Mouse (Mus musculus): ENCODE data around the gene Hist2h2be. TPM values are rescaled to one million over a fixed set of nuclear protein-coding genes. Genes with fewer than 3 reads are reported as not detected.
"Not testable (repeated sequence)": the region's sequence is repeated elsewhere in the genome, so short reads cannot be mapped to it uniquely, and the experiment has no call there.

Hist2h2be gene
- polyA plus RNA-seq, 1 experiment from 2014 or later: 7.2 TPM

GRCm38 (mm10) chr3:96209242-96209641 lies 11.7 kb upstream of the Hist2h2be start:
- Histone ChIP-seq H3K27me3 (peaks cover 3% of the 10 kb centered on the region; the same call in 1 of the 2 replicates), H3K4me2 (replicated peaks) (no peak overlapping the region), H3K4me3 (no peak overlapping the region), H3K9me3 (no peaks in the 10 kb centered on the region), H3K36me3 (no peaks in the 10 kb centered on the region), H3K4me1 (no peaks in the 10 kb centered on the region), H3K9ac (0 out of 2 replicates have a peak overlapping the region, but pooled peaks have one; percentile 8), H3K27ac (no peak overlapping the region)
- no peak for ATAC-seq (ENCODE audit: low FRiP score, low read depth)
- 27% methylated on average over 15 of the region's 15 CpGs for WGBS

GRCm38 (mm10) chr3:96219191-96219641 lies 1.7 kb upstream of the Hist2h2be start:
- peak overlapping the region; percentile 63 for H3K4me3 ChIP-seq
- ATAC-seq (ENCODE audit: low FRiP score, low read depth): peak; percentile 13; the same call in 1 of the 2 replicates
- no peaks in the 10 kb centered on the region for H3K36me3 ChIP-seq
- H3K27ac ChIP-seq: peak overlapping the region; percentile 99
- WGBS: under 1% methylated on average over 12 of the region's 12 CpGs
- no peaks in the 10 kb centered on the region for H3K9me3 ChIP-seq
- peak overlapping the region; percentile 72 for H3K9ac ChIP-seq
- H3K27me3 ChIP-seq: no peaks in the 10 kb centered on the region
- peak overlapping the region; percentile 79 for H3K4me2 ChIP-seq (replicated peaks)
- peaks cover 27% of the 10 kb centered on the region for H3K4me1 ChIP-seq

GRCm38 (mm10) chr3:96219661-96220130 lies 1.2 kb upstream of the Hist2h2be start, which contains the start of the genes Bola1 and Hist2h2ab:
TSS of gene Bola1 (minus strand) at chr3:96219709.
TSS of gene Hist2h2ab (plus strand) at chr3:96219865.
- Histone ChIP-seq H3K4me1 (peaks cover 27% of the 10 kb centered on the region), H3K4me2 (replicated peaks) (peak within 1 kb of the TSS; percentile 79), H3K36me3 (no peaks in the 10 kb centered on the region), H3K9me3 (no peaks in the 10 kb centered on the region), H3K9ac (peak within 1 kb of the TSS; percentile 92), H3K27me3 (no peaks in the 10 kb centered on the region), H3K27ac (peak within 1 kb of the TSS; percentile 99), H3K4me3 (peak within 1 kb of the TSS; percentile 63)
- WGBS: under 1% methylated on average over 36 of the region's 37 CpGs
- ATAC-seq (ENCODE audit: low FRiP score, low read depth): peak; percentile 87

- not testable (repeated sequence) for H3K9me3 ChIP-seq; H3K36me3 ChIP-seq; H3K27me3 ChIP-seq; ATAC-seq (ENCODE audit: low FRiP score, low read depth)
- peaks cover 27% of the 10 kb centered on the region for H3K4me1 ChIP-seq
- under 1% methylated on average over 31 of the region's 47 CpGs for WGBS
- peak overlapping the region; percentile 79 for H3K4me2 ChIP-seq (replicated peaks)
- H3K27ac ChIP-seq: peak overlapping the region; percentile 99
- peak overlapping the region; percentile 63 for H3K4me3 ChIP-seq
- H3K9ac ChIP-seq: peak overlapping the region; percentile 92
These were observed 671 bp upstream of the Hist2h2be start for GRCm38 (mm10) chr3:96220131-96220764.

- Histone ChIP-seq H3K9ac (peak overlapping the region; percentile 92), H3K27ac (peak overlapping the region; percentile 99), H3K4me3 (peak overlapping the region; percentile 63), H3K27me3 (no peaks in the 10 kb centered on the region), H3K9me3 (no peaks in the 10 kb centered on the region), H3K36me3 (no peaks in the 10 kb centered on the region), H3K4me1 (peaks cover 32% of the 10 kb centered on the region), H3K4me2 (replicated peaks) (peak overlapping the region; percentile 79)
- 24% methylated on average over 9 of the region's 9 CpGs for WGBS
- ATAC-seq (ENCODE audit: low FRiP score, low read depth): no peak
These were observed 720 bp downstream of the Hist2h2be start for GRCm38 (mm10) chr3:96221640-96222038.

- Histone ChIP-seq H3K27me3 (no peaks in the 10 kb centered on the region), H3K9me3 (no peaks in the 10 kb centered on the region), H3K4me2 (replicated peaks) (peak overlapping the region; percentile 79), H3K4me3 (no peak overlapping the region), H3K36me3 (no peaks in the 10 kb centered on the region), H3K9ac (no peak overlapping the region), H3K4me1 (peaks cover 36% of the 10 kb centered on the region), H3K27ac (no peak overlapping the region; the same call in 1 of the 2 replicates)
- ATAC-seq (ENCODE audit: low FRiP score, low read depth): no peak
- 91% methylated on average over 4 of the region's 4 CpGs for WGBS
These were observed 1.9 kb downstream of the Hist2h2be start for GRCm38 (mm10) chr3:96222774-96223173.

- H3K9me3 ChIP-seq: no peaks in the 10 kb centered on the region
- no peaks in the 10 kb centered on the region for H3K27me3 ChIP-seq
- no peak overlapping the region for H3K27ac ChIP-seq
- H3K4me1 ChIP-seq: peaks cover 29% of the 10 kb centered on the region
- no peak for ATAC-seq (ENCODE audit: low FRiP score, low read depth)
- WGBS: 62% methylated on average over 2 of the region's 2 CpGs
- H3K4me3 ChIP-seq: no peak overlapping the region
- H3K4me2 ChIP-seq (replicated peaks): no peak overlapping the region
- H3K9ac ChIP-seq: no peak overlapping the region
- no peaks in the 10 kb centered on the region for H3K36me3 ChIP-seq
These were observed 4.5 kb downstream of the Hist2h2be start for GRCm38 (mm10) chr3:96225421-96225820.

GRCm38 (mm10) chr3:96226695-96227648 lies 6.1 kb downstream of the Hist2h2be start:
- Histone ChIP-seq H3K4me3 (no peak overlapping the region), H3K27me3 (no peaks in the 10 kb centered on the region), H3K4me2 (replicated peaks) (no peak overlapping the region), H3K27ac (no peak overlapping the region), H3K4me1 (peaks cover 24% of the 10 kb centered on the region), H3K9ac (peak overlapping the region; percentile 43), H3K9me3 (no peaks in the 10 kb centered on the region), H3K36me3 (no peaks in the 10 kb centered on the region)
- no peak for ATAC-seq (ENCODE audit: low FRiP score, low read depth)
- WGBS: 68% methylated on average over 8 of the region's 8 CpGs

GRCm38 (mm10) chr3:96228828-96229227 lies 7.9 kb downstream of the Hist2h2be start:
- Histone ChIP-seq H3K4me1 (peaks cover 9% of the 10 kb centered on the region; the same call in 1 of the 2 replicates), H3K4me3 (no peak overlapping the region), H3K9ac (no peak overlapping the region), H3K9me3 (no peaks in the 10 kb centered on the region), H3K4me2 (replicated peaks) (no peak overlapping the region), H3K27me3 (no peaks in the 10 kb centered on the region), H3K27ac (no peak overlapping the region), H3K36me3 (no peaks in the 10 kb centered on the region)
- no peak for ATAC-seq (ENCODE audit: low FRiP score, low read depth)
- WGBS: 60% methylated on average over 2 of the region's 2 CpGs

GRCm38 (mm10) chr3:96230404-96230803 lies 9.5 kb downstream of the Hist2h2be start:
- Histone ChIP-seq H3K27ac (no peak overlapping the region), H3K36me3 (no peaks in the 10 kb centered on the region), H3K27me3 (no peaks in the 10 kb centered on the region), H3K4me1 (peaks cover 9% of the 10 kb centered on the region; the same call in 1 of the 2 replicates), H3K4me3 (no peak overlapping the region), H3K9ac (no peak overlapping the region), H3K9me3 (no peaks in the 10 kb centered on the region), H3K4me2 (replicated peaks) (no peak overlapping the region)
- ATAC-seq (ENCODE audit: low FRiP score, low read depth): no peak
- WGBS: 79% methylated on average over 2 of the region's 2 CpGs

GRCm38 (mm10) chr3:96230910-96231757 lies 10.2 kb downstream of the Hist2h2be start:
- Histone ChIP-seq H3K9ac (no peak overlapping the region), H3K4me1 (peaks cover 8% of the 10 kb centered on the region; the same call in 1 of the 2 replicates), H3K27ac (no peak overlapping the region), H3K27me3 (no peaks in the 10 kb centered on the region), H3K36me3 (no peaks in the 10 kb centered on the region), H3K9me3 (no peaks in the 10 kb centered on the region), H3K4me2 (replicated peaks) (no peak overlapping the region), H3K4me3 (no peak overlapping the region)
- ATAC-seq (ENCODE audit: low FRiP score, low read depth): no peak
- 69% methylated on average over 4 of the region's 4 CpGs for WGBS
